Mouse (Mus musculus) stomach, embryonic 14.5 days (tissue): ENCODE data around the gene Nectin4. TPM values are rescaled to one million over a fixed set of nuclear protein-coding genes. Genes with fewer than 3 reads are reported as not detected.
A peak's percentile ranks its signal among the peaks of the same experiment; 100 is the strongest.

Source experiments
- ATAC-seq: fragments of 200-750 bp; cut with Nextera tagmentation; 2 replicates; pipeline ENCODE4 v1.8.0; 2017; ENCODE audit warnings: low read depth, moderate TSS enrichment; ENCODE audit not compliant: insufficient number of reproducible peaks, insufficient read depth, low FRiP score
- H3K27ac ChIP-seq: fragments of 300-500 bp; sonication (generic); 2 replicates; pipeline ENCODE4 v1.5.1; 2014; ENCODE audit warnings: mild to moderate bottlenecking, low read length, moderate library complexity, mixed read lengths
- H3K27me3 ChIP-seq: fragments of 300-500 bp; sonication (generic); 2 replicates; pipeline ENCODE4 v1.6.1; 2014; ENCODE audit warnings: low read length, control low read depth, mixed read lengths; ENCODE audit not compliant: control insufficient read depth, insufficient read depth
- H3K36me3 ChIP-seq: fragments of 300-500 bp; sonication (generic); 2 replicates; pipeline ENCODE4 v1.6.1; 2014; ENCODE audit warnings: mild to moderate bottlenecking, control low read depth, low read length, moderate library complexity, mixed read lengths; ENCODE audit not compliant: control insufficient read depth, insufficient read depth
- H3K4me1 ChIP-seq: fragments of 300-500 bp; sonication (generic); 2 replicates; pipeline ENCODE4 v1.6.1; 2014; ENCODE audit warnings: low read length, control low read depth, mixed read lengths; ENCODE audit not compliant: control insufficient read depth, insufficient read depth
- H3K4me2 ChIP-seq: fragments of 300-500 bp; sonication (generic); replicated peaks from 2 replicates; pipeline ENCODE4 v1.6.1; 2014; ENCODE audit warnings: low read depth, low read length, control low read depth
- H3K4me3 ChIP-seq: fragments of 300-500 bp; sonication (generic); 2 replicates; pipeline ENCODE4 v1.5.1; 2014; ENCODE audit warnings: low read depth, low read length, control low read depth
- H3K9ac ChIP-seq: fragments of 300-500 bp; sonication (generic); replicated peaks from 2 replicates; pipeline ENCODE4 v1.6.1; 2014; ENCODE audit warnings: low read depth, mild to moderate bottlenecking, control low read depth, low read length, moderate library complexity, mixed read lengths
- H3K9me3 ChIP-seq: fragments of 300-500 bp; sonication (generic); 2 replicates; pipeline ENCODE4 v1.6.1; 2016; ENCODE audit warnings: low read depth, low read length, control low read depth; ENCODE audit not compliant: control insufficient read depth
- WGBS: fragments of 180-500 bp; shearing (Covaris S2); extraction: QIAGEN DNeasy Blood & Tissue Kit; methylation state at CpG from one replicate; pipeline ENCODE4 v1.1.7; 2014; 5-methylcytosine and 5-hydroxymethylcytosine counted together
- polyA plus RNA-seq: library from polyadenylated mRNA; unstranded; fragments of >200 nt; fragmentation: Nextera tagmentation; extraction: Ambion mirVana; gene quantifications from 2 replicates; pipeline ENCODE4 v1.2.1, GENCODE M21; 2014

The Nectin4 gene
- polyA plus RNA-seq, 1 experiment from 2014 or later = 13.7 TPM

DNA sequence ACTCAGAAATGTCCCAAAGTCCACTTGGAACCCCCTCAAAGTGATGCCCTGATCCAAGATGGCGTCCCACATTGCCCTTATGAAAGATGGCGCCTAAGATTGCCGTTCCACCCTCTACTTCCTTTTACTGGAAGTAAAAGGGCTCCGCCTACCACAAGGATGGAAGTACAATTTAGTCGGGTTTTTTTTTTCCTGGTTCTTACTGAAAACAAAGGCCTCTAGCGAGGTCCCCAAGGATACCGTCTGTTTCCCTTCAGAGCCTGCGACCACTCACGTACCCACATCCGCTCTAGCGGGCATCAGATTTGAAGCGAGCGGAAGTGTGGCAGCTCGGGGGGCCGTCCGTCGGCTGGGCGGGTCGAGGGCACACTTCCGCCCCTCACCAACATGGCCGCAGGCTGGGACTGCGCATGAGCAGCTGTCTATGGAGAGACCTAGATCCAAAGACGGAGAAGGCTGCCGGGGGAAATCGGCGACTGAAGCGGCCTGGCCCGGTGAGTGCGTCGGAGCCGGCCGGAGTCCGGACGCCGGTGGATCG is 41.1 kb downstream of the Nectin4 start, which contains the start of gene Usf1:
TSS of gene Usf1 (plus strand) at position 367 of the 538 bp plus-strand sequence.
- ATAC-seq = peak; percentile 96
- Histone ChIP-seq H3K9me3 (no peaks in the 10 kb centered on the region), H3K4me3 (peak within 1 kb of the TSS; percentile 85), H3K27me3 (no peaks in the 10 kb centered on the region), H3K4me1 (peaks cover 15% of the 10 kb centered on the region), H3K27ac (peak within 1 kb of the TSS; percentile 83), H3K4me2 (peak within 1 kb of the TSS; percentile 49), H3K36me3 (peaks cover 13% of the 10 kb centered on the region), H3K9ac (peak within 1 kb of the TSS; percentile 71)
- under 1% methylated on average over 36 of the region's 36 CpGs for WGBS

DNA sequence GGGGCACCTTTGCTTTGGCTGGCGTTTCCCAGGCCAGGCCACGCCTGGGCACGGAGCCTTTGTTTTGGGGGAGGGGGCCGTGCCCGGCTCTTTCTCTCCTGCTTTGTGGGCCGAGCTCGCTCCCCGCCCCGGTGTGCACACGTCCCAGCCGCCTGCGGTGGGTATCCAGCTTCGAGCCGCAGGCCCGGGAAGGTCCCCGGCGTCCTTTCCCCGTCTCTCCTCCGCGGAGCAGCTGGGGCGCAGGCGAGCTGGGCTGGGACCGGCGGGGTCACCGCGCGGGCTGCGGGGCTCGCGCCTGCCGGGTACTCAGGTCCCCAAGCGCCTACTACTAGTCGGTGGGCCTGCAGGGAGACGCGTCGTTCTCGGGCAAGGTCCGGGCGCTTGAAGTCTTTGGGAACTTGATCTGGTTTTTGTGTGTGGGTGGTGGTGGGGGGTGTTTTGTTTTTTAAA is 41.6 kb downstream of the Nectin4 start:
- Histone ChIP-seq H3K4me1 (peaks cover 15% of the 10 kb centered on the region), H3K27me3 (no peaks in the 10 kb centered on the region), H3K9me3 (no peaks in the 10 kb centered on the region), H3K4me2 (peak overlapping the region; percentile 49), H3K27ac (peak overlapping the region; percentile 83), H3K9ac (peak overlapping the region; percentile 71), H3K36me3 (peaks cover 18% of the 10 kb centered on the region), H3K4me3 (peak overlapping the region; percentile 85)
- ATAC-seq = peak; percentile 77
- WGBS = under 1% methylated on average over 37 of the region's 39 CpGs

DNA sequence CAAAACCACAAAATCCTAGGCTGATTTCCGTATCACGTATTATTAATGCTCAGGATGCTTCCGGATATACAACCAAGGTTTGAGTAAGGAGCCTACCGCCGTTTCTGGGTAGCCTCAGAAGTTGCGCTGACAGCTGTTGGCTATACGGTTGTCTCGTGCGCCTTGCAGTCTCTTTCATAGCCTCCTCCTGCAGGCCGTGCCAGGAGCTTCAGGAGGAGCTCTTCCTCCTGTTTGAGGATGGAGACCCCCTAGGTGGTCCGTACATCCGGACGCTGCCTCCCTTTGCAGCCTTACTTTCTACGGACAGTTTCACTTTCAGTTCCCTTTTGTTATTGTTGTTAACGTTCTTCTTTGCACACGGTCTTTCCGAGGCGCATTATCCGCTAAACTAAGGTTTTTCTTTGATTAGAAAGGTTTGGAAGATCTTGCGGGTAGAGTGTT is 42.1 kb downstream of the Nectin4 start:
- Histone ChIP-seq H3K9me3 (no peaks in the 10 kb centered on the region), H3K36me3 (peaks cover 23% of the 10 kb centered on the region), H3K27ac (peak overlapping the region; percentile 83), H3K27me3 (no peaks in the 10 kb centered on the region), H3K4me2 (peak overlapping the region; percentile 49), H3K9ac (peak overlapping the region; percentile 71), H3K4me1 (peaks cover 15% of the 10 kb centered on the region), H3K4me3 (peak overlapping the region; percentile 85)
- WGBS = under 1% methylated on average over 20 of the region's 20 CpGs
- ATAC-seq = peak; percentile 17; the same call in 1 of the 2 replicates

DNA sequence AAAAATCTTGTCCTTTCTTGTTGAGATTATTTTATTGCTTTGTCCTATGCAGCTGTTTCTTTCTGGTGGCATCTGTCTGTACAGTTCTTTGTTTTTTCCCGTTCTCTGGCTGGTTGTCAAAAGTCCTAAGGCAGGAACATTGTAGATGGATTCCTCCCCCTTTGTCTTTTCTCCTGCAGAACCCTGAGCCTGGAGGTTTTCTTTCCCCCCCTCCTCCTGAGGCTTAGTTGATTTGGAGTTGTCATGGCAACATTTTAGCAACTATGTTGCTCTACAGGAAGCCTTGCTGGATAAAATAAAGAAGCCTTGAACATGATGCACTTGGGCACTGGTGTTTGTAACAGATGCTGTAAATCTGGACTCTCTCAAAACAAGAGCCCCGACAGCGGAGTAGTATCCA is 42.5 kb downstream of the Nectin4 start:
- peak overlapping the region; percentile 83 for H3K27ac ChIP-seq
- H3K9me3 ChIP-seq = no peaks in the 10 kb centered on the region
- WGBS = 46% methylated on average over 3 of the region's 3 CpGs
- ATAC-seq = no peak
- H3K4me3 ChIP-seq = peak overlapping the region; percentile 85
- peak overlapping the region; percentile 49 for H3K4me2 ChIP-seq
- H3K4me1 ChIP-seq = peaks cover 15% of the 10 kb centered on the region
- no peaks in the 10 kb centered on the region for H3K27me3 ChIP-seq
- peak overlapping the region; percentile 71 for H3K9ac ChIP-seq
- H3K36me3 ChIP-seq = peaks cover 27% of the 10 kb centered on the region

DNA sequence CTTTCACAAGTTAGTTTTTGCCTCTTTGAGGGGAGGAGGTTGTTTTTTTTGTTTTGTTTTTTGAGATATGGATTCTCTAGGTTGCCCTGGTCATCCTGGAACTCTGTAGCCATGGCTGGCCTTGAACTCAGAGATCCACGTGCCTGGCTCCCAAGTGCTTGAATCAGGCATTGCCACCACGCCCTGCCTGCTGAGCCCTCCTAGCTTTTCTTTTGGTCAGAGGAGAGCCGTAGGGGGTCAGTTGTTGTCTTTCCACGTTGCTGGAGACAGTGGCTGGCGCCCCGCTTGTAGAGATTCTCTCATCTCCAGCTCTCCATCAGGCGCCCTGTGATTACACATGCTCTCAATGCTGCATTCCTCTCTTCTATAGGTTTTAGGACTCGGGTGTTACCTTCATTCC is 43.7 kb downstream of the Nectin4 start:
- Histone ChIP-seq H3K27me3 (no peaks in the 10 kb centered on the region), H3K9me3 (no peaks in the 10 kb centered on the region), H3K4me1 (peaks cover 15% of the 10 kb centered on the region), H3K36me3 (peaks cover 34% of the 10 kb centered on the region), H3K4me3 (no peak overlapping the region), H3K9ac (no peak overlapping the region), H3K27ac (no peak overlapping the region), H3K4me2 (no peak overlapping the region)
- no peak for ATAC-seq
- WGBS = 83% methylated on average over 8 of the region's 8 CpGs

DNA sequence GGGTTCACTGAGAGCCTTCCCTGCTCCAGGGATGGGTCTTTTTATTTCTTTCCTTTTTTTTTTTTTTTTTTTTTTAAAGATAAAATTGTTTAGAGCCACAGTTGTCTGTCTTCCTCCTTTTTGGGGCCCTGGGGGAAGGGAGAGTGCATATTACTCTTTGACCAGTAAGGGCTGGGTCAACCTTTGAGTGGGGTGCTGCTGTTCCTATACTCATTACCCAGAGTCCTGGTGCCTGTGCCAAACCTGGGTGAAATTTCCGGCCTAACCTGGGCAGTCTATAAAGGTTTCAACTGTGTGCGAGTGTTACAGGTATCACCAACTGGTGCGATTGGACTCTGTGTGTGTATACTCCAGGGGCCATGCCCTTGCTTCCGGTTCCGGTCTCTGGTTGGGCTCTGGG is 48.8 kb downstream of the Nectin4 start, which contains the start of gene Tstd1:
TSS of gene Tstd1 (plus strand) at position 213 of the 400 bp plus-strand sequence.
- H3K4me2 ChIP-seq = no peak within 1 kb of the TSS
- H3K27me3 ChIP-seq = no peaks in the 10 kb centered on the region
- H3K27ac ChIP-seq = peak within 1 kb of the TSS; percentile 61
- no peaks in the 10 kb centered on the region for H3K9me3 ChIP-seq
- 87% methylated on average over 5 of the region's 5 CpGs for WGBS
- no peak within 1 kb of the TSS for H3K9ac ChIP-seq
- H3K4me3 ChIP-seq = no peak within 1 kb of the TSS
- 0 out of 2 replicates have a peak, but pooled peaks cover 1% of the 10 kb centered on the region for H3K4me1 ChIP-seq
- no peak for ATAC-seq
- H3K36me3 ChIP-seq = peaks cover 47% of the 10 kb centered on the region

DNA sequence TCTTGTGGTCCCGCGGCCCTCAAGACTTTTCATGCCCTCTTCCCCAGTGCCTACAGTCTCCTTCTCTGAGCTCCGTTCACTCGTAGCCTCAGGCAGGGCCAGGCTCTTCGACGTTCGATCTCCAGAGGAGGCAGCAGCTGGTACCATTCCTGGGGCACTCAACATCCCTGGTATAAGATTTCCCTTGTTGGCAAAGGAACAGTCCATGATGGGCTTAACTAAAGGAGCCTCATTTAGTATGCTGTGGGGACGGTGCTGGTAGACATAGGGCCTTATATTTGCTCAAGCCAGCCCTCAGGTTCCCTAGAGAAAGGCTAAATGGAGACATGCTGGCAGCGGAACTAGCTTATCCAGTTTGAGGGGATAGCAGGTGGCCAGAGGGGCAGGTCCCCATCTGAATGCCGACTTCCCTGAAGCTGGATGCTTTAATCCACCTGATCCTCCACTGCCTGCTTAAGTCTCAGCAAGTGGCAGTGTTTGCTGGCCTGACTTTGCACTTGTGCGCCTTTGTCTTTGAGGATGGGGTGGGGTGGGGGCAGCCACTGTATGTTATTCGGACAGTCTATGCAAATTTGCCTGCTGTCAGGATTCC is 49.5 kb downstream of the Nectin4 start:
- Histone ChIP-seq H3K9ac (no peak overlapping the region), H3K27ac (peak overlapping the region; percentile 61), H3K4me1 (no peaks in the 10 kb centered on the region), H3K4me3 (no peak overlapping the region), H3K4me2 (no peak overlapping the region), H3K27me3 (no peaks in the 10 kb centered on the region), H3K36me3 (peaks cover 45% of the 10 kb centered on the region), H3K9me3 (no peaks in the 10 kb centered on the region)
- ATAC-seq = peak; percentile 42; the same call in 1 of the 2 replicates
- WGBS = 63% methylated on average over 12 of the region's 12 CpGs

DNA sequence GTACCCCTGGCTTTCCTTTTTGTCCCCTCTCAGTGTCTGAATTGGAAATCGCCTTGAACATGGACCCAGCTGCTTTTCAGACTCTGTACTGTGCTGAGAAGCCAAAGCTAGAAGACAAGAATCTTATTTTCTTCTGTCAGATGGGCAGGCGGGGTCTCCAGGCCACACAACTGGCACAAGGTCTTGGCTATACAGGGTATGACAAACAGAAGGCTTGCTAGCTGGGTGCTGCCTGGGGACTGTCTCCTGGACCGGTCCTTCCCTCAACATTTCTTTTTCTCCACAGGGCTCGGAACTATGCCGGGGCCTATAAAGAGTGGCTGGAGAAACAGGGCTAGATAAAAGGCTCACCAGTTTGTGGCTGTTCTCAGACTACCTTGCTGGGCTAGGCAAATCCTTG is 50.0 kb downstream of the Nectin4 start:
- 82% methylated on average over 5 of the region's 5 CpGs for WGBS
- Histone ChIP-seq H3K4me2 (no peak overlapping the region), H3K27me3 (no peaks in the 10 kb centered on the region), H3K27ac (peak overlapping the region; percentile 61; the same call in 1 of the 2 replicates), H3K9ac (no peak overlapping the region), H3K36me3 (peaks cover 43% of the 10 kb centered on the region), H3K4me3 (no peak overlapping the region), H3K9me3 (no peaks in the 10 kb centered on the region), H3K4me1 (no peaks in the 10 kb centered on the region)
- ATAC-seq = no peak
